ENCODE assay signal across 7 mouse cellular contexts in genomic region chr19:7482599-7483511, GRCm38 (mm10). TPM values are rescaled to one million over a fixed set of nuclear protein-coding genes. Genes with fewer than 3 reads are reported as not detected.
DNase-seq lines count a peak whose midpoint lies in the region; ATAC-seq lines count a peak whose summit lies in the region.

Gene Rtn3, minus strand, starts transcription at chr19:7483281.

- H3K27me3 ChIP-seq in intestine, embryonic 15.5 days (replicated peaks): no peaks in the 10 kb centered on the region
- H3K27me3 ChIP-seq in midbrain, embryonic 10.5 days (ENCODE audit: low read depth, poor library complexity, severe bottlenecking): no peaks in the 10 kb centered on the region

- under 1% methylated on average over 80 of the region's 80 CpGs for WGBS in intestine, embryonic 15.5 days
- 0% methylated on average over 80 of the region's 80 CpGs for WGBS in midbrain, embryonic 10.5 days

- peak within 1 kb of the TSS; percentile 99 for H3K27ac ChIP-seq in intestine, embryonic 15.5 days
- H3K27ac ChIP-seq in midbrain, embryonic 10.5 days (replicated peaks): peak within 1 kb of the TSS; percentile 99

- H3K4me2 ChIP-seq in intestine, embryonic 15.5 days (replicated peaks): peak within 1 kb of the TSS; percentile 78

- DNase-seq in adrenal gland, adult 18-20 months (ENCODE audit: low spot score in 2 of 2): peak; percentile 96 to 97
- DNase-seq in embryo, embryonic 11 days: peak; percentile 99
- DNase-seq in gastrocnemius, postnatal 36 days: peak; percentile 94 to 96
- peak; percentile 97 to 98 for DNase-seq in left cerebral cortex, postnatal 25 days (ENCODE audit: low spot score in 2 of 2)
- peak; percentile 99 for DNase-seq in midbrain, embryonic 10.5 days (ENCODE audit: low spot score)
- DNase-seq in right cerebral cortex, postnatal 4 days: peak; percentile 99

- no peaks in the 10 kb centered on the region for H3K36me3 ChIP-seq in intestine, embryonic 15.5 days
- H3K36me3 ChIP-seq in midbrain, embryonic 10.5 days: peaks cover 24% of the 10 kb centered on the region

- intact Hi-C loops in gastrocnemius, postnatal 36 days (cut with DNase I): loop anchor here (5.0 kb wide), 1 partner anchor 41 kb away; no protein-coding TSS in a partner anchor
- intact Hi-C loops in left cerebral cortex, postnatal 25 days (cut with DNase I): loop anchor here (1.0 kb wide), 1 partner anchor 11 kb away; the partner anchor contains the start of gene Atl3

- peak within 1 kb of the TSS; percentile 97 for H3K9ac ChIP-seq in intestine, embryonic 15.5 days

- H3K4me3 ChIP-seq in intestine, embryonic 15.5 days (replicated peaks): peak within 1 kb of the TSS; percentile 95
- H3K4me3 ChIP-seq in midbrain, embryonic 10.5 days: peak within 1 kb of the TSS; percentile 88

- H3K4me1 ChIP-seq in intestine, embryonic 15.5 days (replicated peaks): peaks cover 8% of the 10 kb centered on the region
- peaks cover 27% of the 10 kb centered on the region for H3K4me1 ChIP-seq in midbrain, embryonic 10.5 days

- ATAC-seq in intestine, embryonic 15.5 days: peak; percentile 95

- H3K9me3 ChIP-seq in intestine, embryonic 15.5 days: no peaks in the 10 kb centered on the region
- no peaks in the 10 kb centered on the region for H3K9me3 ChIP-seq in midbrain, embryonic 10.5 days (replicated peaks)

RNA-seq across cellular contexts. Expression of gene Rtn3, which starts in this region (rescaled TPM):
- 100 to 1,000 TPM; 137 to 151 TPM for total RNA-seq in adrenal gland, adult 18-20 months (2021)
- 10 to 100 TPM; 26.5 to 27.6 TPM for total RNA-seq in gastrocnemius, postnatal 36 days (2021)
- polyA plus RNA-seq in intestine, embryonic 15.5 days (2015; fragmentation: Nextera tagmentation; extraction: Ambion mirVana): 140 and 143 TPM in 2 replicates
- 100 to 1,000 TPM; 854 to 900 TPM for total RNA-seq in left cerebral cortex, postnatal 25 days (2021)
- 306 and 368 TPM in 2 replicates for polyA plus RNA-seq in midbrain, embryonic 10.5 days (2016; fragmentation: Nextera tagmentation; extraction: Ambion mirVana)

Comparison
In these comparisons a context has a peak if more than half of its experiments do, and no peak if none do; other contexts are left out.
1. Peak in every context shown above with its lines: DNase-seq, ATAC-seq, H3K4me3 ChIP-seq and H3K27ac ChIP-seq.
2. RNA of gene Rtn3 (total RNA-seq): 854 to 900 TPM in left cerebral cortex, postnatal 25 days; 137 to 151 TPM in adrenal gland, adult 18-20 months and 26.5 to 27.6 TPM in gastrocnemius, postnatal 36 days; every median in the first group is over 4 times any median in the second.